Mouse (Mus musculus) bone marrow, adult 2 months (tissue): Measurements from ENCODE around the gene Hoxa1.

Experiments
- CTCF ChIP-seq: fragments of 200-500 bp; IDR thresholded peaks from 2 replicates; pipeline ENCODE4 v1.5.1; 2011; ENCODE audit warnings: low read length, control low read depth; ENCODE audit not compliant: control insufficient read depth, insufficient read depth
- POLR2A ChIP-seq: fragments of 200-500 bp; IDR thresholded peaks from 2 replicates; pipeline ENCODE4 v1.6.1; 2011; ENCODE audit warnings: low read depth, mild to moderate bottlenecking, control low read depth, low read length, borderline replicate concordance; ENCODE audit not compliant: control insufficient read depth

DNA sequence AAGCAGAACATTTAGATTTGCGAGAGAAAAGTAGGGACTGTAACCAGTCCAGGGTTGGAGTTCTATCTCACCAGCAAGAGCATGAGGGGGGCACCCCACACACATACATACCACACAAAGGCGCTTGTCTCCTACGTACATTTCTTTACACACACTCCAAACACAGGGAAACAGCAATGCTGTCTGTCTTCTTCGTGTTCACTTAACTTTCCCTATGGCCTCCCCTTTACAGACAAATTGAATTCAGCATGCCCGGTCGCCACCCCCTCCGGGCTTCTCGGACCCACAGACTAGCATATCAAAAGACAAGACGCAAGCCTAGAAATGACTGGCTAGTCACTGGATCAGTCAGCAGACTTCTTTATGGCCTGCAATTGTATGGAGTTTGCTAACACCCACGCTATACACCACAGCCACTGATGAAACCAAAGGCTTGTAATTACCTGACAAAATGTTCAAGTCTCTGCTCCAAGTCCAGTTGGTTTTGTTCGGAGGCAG is 22.1 kb upstream of the Hoxa1 start:
- TF ChIP-seq POLR2A (no peak), CTCF (no peak)
